Mouse (Mus musculus) myocyte (in vitro differentiated cells): ENCODE measurements at regions not wholly inside any gene's neighbourhood (a gene's known extent, or its start where the extent isn't known, plus 50 kb on each side); places are given as distances from the start of the nearest gene placed in this dataset.

Experiments
- CEBPB ChIP-seq: IDR thresholded peaks from 2 replicates; pipeline ENCODE4 v1.6.1; 2011; ENCODE audit warnings: mild to moderate bottlenecking, moderate library complexity; ENCODE audit not compliant: poor library complexity, insufficient read depth, severe bottlenecking
- E2F4 ChIP-seq: IDR thresholded peaks from one replicate; pipeline ENCODE4 v1.6.1; 2011; ENCODE audit warnings: mild to moderate bottlenecking, control low read depth, moderate library complexity; ENCODE audit not compliant: insufficient read depth
- MAX ChIP-seq: IDR thresholded peaks from one replicate; pipeline ENCODE4 v1.6.1; 2011; ENCODE audit warnings: low read depth, mild to moderate bottlenecking, control low read depth
- MYOD1 ChIP-seq, 3 experiments: IDR thresholded peaks; one replicate each; pipeline ENCODE4 v1.6.1; 2011; ENCODE audit warnings: control low read depth in 2 of 3, low read depth in 2 of 3, mild to moderate bottlenecking in 2 of 3, moderate library complexity in 1 of 3; ENCODE audit not compliant: insufficient read length in 2 of 3, control insufficient read depth in 1 of 3
- MYOG ChIP-seq, 3 experiments: IDR thresholded peaks; one replicate each; pipeline ENCODE4 v1.6.1; 2011; ENCODE audit warnings: control low read depth in 2 of 3, low read depth in 2 of 3, mild to moderate bottlenecking in 2 of 3; ENCODE audit not compliant: insufficient read length in 2 of 3, control insufficient read depth in 1 of 3, insufficient read depth in 1 of 3
- POLR2A ChIP-seq: IDR thresholded peaks from one replicate; pipeline ENCODE4 v1.6.1; 2011; ENCODE audit warnings: low read depth, mild to moderate bottlenecking, control low read depth, moderate library complexity; ENCODE audit not compliant: insufficient read length
- POLR2AphosphoS2 ChIP-seq: IDR thresholded peaks from one replicate; pipeline ENCODE4 v1.6.1; 2011; ENCODE audit warnings: low read depth, control low read depth; ENCODE audit not compliant: insufficient read length
- REST ChIP-seq: IDR thresholded peaks from one replicate; pipeline ENCODE4 v1.6.1; 2011; ENCODE audit warnings: mild to moderate bottlenecking, control low read depth, moderate library complexity; ENCODE audit not compliant: insufficient read depth, insufficient read length
- SRF ChIP-seq: IDR thresholded peaks from one replicate; pipeline ENCODE4 v1.6.1; 2011; ENCODE audit warnings: low read depth; ENCODE audit not compliant: control insufficient read depth, insufficient read length
- TCF12 ChIP-seq: IDR thresholded peaks from one replicate; pipeline ENCODE4 v1.6.1; 2011; ENCODE audit warnings: mild to moderate bottlenecking, control low read depth; ENCODE audit not compliant: poor library complexity, insufficient read depth, severe bottlenecking
- TCF3 ChIP-seq: IDR thresholded peaks from one replicate; pipeline ENCODE4 v1.6.1; 2011; ENCODE audit warnings: low read depth, control low read depth; ENCODE audit not compliant: insufficient read length

DNA sequence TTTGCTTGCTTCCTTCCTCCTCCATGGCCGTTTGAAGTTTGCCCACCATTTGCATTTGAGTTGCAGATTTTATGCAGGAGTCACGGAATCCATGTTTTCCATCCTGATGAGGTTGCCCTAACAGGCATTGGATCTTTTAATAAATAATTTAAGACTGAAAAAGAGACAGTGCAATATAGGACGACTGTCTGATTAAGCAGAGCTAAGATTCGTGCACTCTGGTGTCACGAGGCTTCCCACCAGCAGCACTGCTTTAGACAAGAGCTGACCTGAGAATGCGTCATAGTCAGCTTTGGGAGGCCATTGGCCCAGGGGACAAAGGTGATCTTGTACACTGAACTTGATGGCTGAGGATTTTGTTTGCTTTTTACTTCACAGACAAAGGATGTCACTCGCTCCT lies 241.3 kb upstream of the Veph1 start:
- TF ChIP-seq POLR2AphosphoS2 (no peak), TCF12 (no peak), POLR2A (no peak), MYOG (IDR thresholded peaks at IDR 0.05; ENCODE audit: control insufficient read depth in 1 of 3, insufficient read depth in 1 of 3, insufficient read length in 2 of 3, low read depth in 2 of 3) (no peak), TCF3 (no peak), REST (no peak), CEBPB (no peak), E2F4 (no peak), SRF (no peak), MAX (no peak), MYOD1 (IDR thresholded peaks at IDR 0.05; ENCODE audit: control insufficient read depth in 1 of 3, insufficient read length in 2 of 3, low read depth in 2 of 3) (no peak)
